Mouse (Mus musculus) erythroblast, embryonic 14.5 days (primary cell): ENCODE results near the gene Ubqln4. TPM values are rescaled to one million over a fixed set of nuclear protein-coding genes. Genes with fewer than 3 reads are reported as not detected.
A peak's percentile ranks its signal among the peaks of the same experiment; 100 is the strongest.

Source experiments
- H3K27me3 ChIP-seq: 2 replicates; pipeline ENCODE4 v1.6.1; 2012; ENCODE audit warnings: inconsistent platforms; ENCODE audit not compliant: control insufficient read depth
- H3K36me3 ChIP-seq: 2 replicates; pipeline ENCODE4 v1.6.1; 2012; ENCODE audit warnings: mild to moderate bottlenecking, inconsistent platforms; ENCODE audit not compliant: control insufficient read depth
- H3K4me1 ChIP-seq: 2 replicates; pipeline ENCODE4 v1.6.1; 2012; ENCODE audit warnings: inconsistent platforms; ENCODE audit not compliant: control insufficient read depth
- H3K4me3 ChIP-seq: replicated peaks from 2 replicates; pipeline ENCODE3; 2012; ENCODE audit warnings: moderate library complexity, mild to moderate bottlenecking, inconsistent platforms
- H3K9me3 ChIP-seq: 2 replicates; pipeline ENCODE4 v1.6.1; 2012; ENCODE audit warnings: low read length, inconsistent platforms, mixed read lengths; ENCODE audit not compliant: control insufficient read depth
- GATA1 ChIP-seq: IDR thresholded peaks from 2 replicates; pipeline ENCODE4 v1.6.1; 2012; ENCODE audit warnings: low read length, inconsistent platforms, mixed read lengths
- TAL1 ChIP-seq: IDR thresholded peaks from 3 replicates; pipeline ENCODE4 v1.6.1; 2012; ENCODE audit warnings: low read length, inconsistent platforms, mixed read lengths
- polyA plus RNA-seq: library from polyadenylated mRNA; stranded (reverse); fragments of >175 nt; gene quantifications from 2 replicates; pipeline ENCODE4 v1.2.3, GENCODE M21; 2012

Ubqln4 gene
- polyA plus RNA-seq, 1 experiment, result 2.6 TPM

- H3K4me1 ChIP-seq, result peaks cover 21% of the 10 kb centered on the region
- no peak for TF ChIP-seq TAL1
- TF ChIP-seq GATA1, result no peak
- H3K4me3 ChIP-seq, result no peak overlapping the region
- peaks cover 3% of the 10 kb centered on the region; the same call in 1 of the 2 replicates for H3K36me3 ChIP-seq
- no peaks in the 10 kb centered on the region for H3K27me3 ChIP-seq
- H3K9me3 ChIP-seq, result no peaks in the 10 kb centered on the region
These were observed 8.5 kb upstream of the Ubqln4 start for GRCm38 (mm10) chr3:88544955-88545591.

- Histone ChIP-seq H3K9me3 (no peaks in the 10 kb centered on the region), H3K4me1 (peaks cover 32% of the 10 kb centered on the region), H3K4me3 (no peak overlapping the region), H3K36me3 (peaks cover 9% of the 10 kb centered on the region), H3K27me3 (no peaks in the 10 kb centered on the region)
- no peak for TF ChIP-seq GATA1
- TF ChIP-seq TAL1, result no peak
These were observed 6.7 kb upstream of the Ubqln4 start for GRCm38 (mm10) chr3:88546674-88547418.

- Histone ChIP-seq H3K4me3 (no peak within 1 kb of the TSS), H3K4me1 (peaks cover 46% of the 10 kb centered on the region), H3K27me3 (no peaks in the 10 kb centered on the region), H3K9me3 (no peaks in the 10 kb centered on the region), H3K36me3 (peaks cover 9% of the 10 kb centered on the region)
- TF ChIP-seq GATA1 (no peak), TAL1 (no peak)
These were observed 5.2 kb upstream of the Ubqln4 start, which contains the start of gene Rab25 for GRCm38 (mm10) chr3:88548180-88548917. Rab25 (minus strand) TSS chr3:88548300.

GRCm38 (mm10) chr3:88551586-88551985 is 2.0 kb upstream of the Ubqln4 start:
- H3K27me3 ChIP-seq, result no peaks in the 10 kb centered on the region
- peaks cover 66% of the 10 kb centered on the region for H3K4me1 ChIP-seq
- no peak for TF ChIP-seq GATA1
- TF ChIP-seq TAL1, result no peak
- H3K4me3 ChIP-seq, result peak overlapping the region; percentile 77
- peaks cover 25% of the 10 kb centered on the region for H3K36me3 ChIP-seq
- H3K9me3 ChIP-seq, result no peaks in the 10 kb centered on the region

- no peak for TF ChIP-seq GATA1
- TF ChIP-seq TAL1, result no peak
- Histone ChIP-seq H3K9me3 (no peaks in the 10 kb centered on the region), H3K36me3 (peaks cover 31% of the 10 kb centered on the region), H3K4me3 (peak overlapping the region; percentile 77), H3K27me3 (no peaks in the 10 kb centered on the region), H3K4me1 (peaks cover 64% of the 10 kb centered on the region)
These were observed 1.4 kb upstream of the Ubqln4 start for GRCm38 (mm10) chr3:88552082-88552645.

GRCm38 (mm10) chr3:88552676-88553524 is 658 bp upstream of the Ubqln4 start, which contains the start of gene Lamtor2:
Lamtor2 (minus strand) TSS chr3:88553074.
- no peak for TF ChIP-seq TAL1
- no peaks in the 10 kb centered on the region for H3K9me3 ChIP-seq
- H3K27me3 ChIP-seq, result no peaks in the 10 kb centered on the region
- peak within 1 kb of the TSS; percentile 77 for H3K4me3 ChIP-seq
- H3K36me3 ChIP-seq, result peaks cover 34% of the 10 kb centered on the region
- peaks cover 62% of the 10 kb centered on the region for H3K4me1 ChIP-seq

GRCm38 (mm10) chr3:88553880-88554586 is 475 bp downstream of the Ubqln4 start:
- Histone ChIP-seq H3K4me3 (peak overlapping the region; percentile 77), H3K4me1 (peaks cover 60% of the 10 kb centered on the region), H3K36me3 (peaks cover 42% of the 10 kb centered on the region), H3K27me3 (no peaks in the 10 kb centered on the region), H3K9me3 (no peaks in the 10 kb centered on the region)
- TF ChIP-seq TAL1, result no peak
